Mouse (Mus musculus) gastrocnemius, postnatal 4 days (tissue): Measurements from ENCODE around the gene Ankrd44. TPM values are rescaled to one million over a fixed set of nuclear protein-coding genes. Genes with fewer than 3 reads are reported as not detected.
A peak's percentile ranks its signal among the peaks of the same experiment; 100 is the strongest.
"Not testable (repeated sequence)": the region's sequence is repeated elsewhere in the genome, so short reads cannot be mapped to it uniquely, and the experiment has no call there.

Source experiments
- DNase-seq, 2 experiments: peaks; one replicate each; pipeline ENCODE4 v3.0.0; 2021 to 2022; ENCODE audit warnings: low spot score in 2 of 2, mixed read lengths in 2 of 2
- long read RNA-seq, 2 experiments: library from polyadenylated mRNA; stranded (forward); transcript quantifications; one replicate each; pipeline ENCODE4 v2.0.0; 2021
- total RNA-seq, 2 experiments: library from RNA; stranded (reverse); gene quantifications; 2 replicates each; pipeline ENCODE4 v1.2.3; 2021

Gene Ankrd44
- total RNA-seq = 10 to 100 TPM; 26.3 to 29.3 TPM
- long read RNA-seq, experiment 1, partial matches to known transcripts = 4 of 8 reads
- long read RNA-seq, experiment 1, other reads (novel, unspliced or antisense) = 2 of 8 reads
- long read RNA-seq, experiment 2, full-length matches to known transcripts = 8 of 17 reads
- long read RNA-seq, experiment 2, partial matches to known transcripts = 3 of 17 reads
- long read RNA-seq, experiment 2, other reads (novel, unspliced or antisense) = 6 of 17 reads

- DNase-seq = peak; percentile 80 to 90
Observed at GRCm38 (mm10) chr1:54925971-54926771, at the start of gene Ankrd44. Gene Ankrd44, minus strand, starts transcription at chr1:54926387.

DNA sequence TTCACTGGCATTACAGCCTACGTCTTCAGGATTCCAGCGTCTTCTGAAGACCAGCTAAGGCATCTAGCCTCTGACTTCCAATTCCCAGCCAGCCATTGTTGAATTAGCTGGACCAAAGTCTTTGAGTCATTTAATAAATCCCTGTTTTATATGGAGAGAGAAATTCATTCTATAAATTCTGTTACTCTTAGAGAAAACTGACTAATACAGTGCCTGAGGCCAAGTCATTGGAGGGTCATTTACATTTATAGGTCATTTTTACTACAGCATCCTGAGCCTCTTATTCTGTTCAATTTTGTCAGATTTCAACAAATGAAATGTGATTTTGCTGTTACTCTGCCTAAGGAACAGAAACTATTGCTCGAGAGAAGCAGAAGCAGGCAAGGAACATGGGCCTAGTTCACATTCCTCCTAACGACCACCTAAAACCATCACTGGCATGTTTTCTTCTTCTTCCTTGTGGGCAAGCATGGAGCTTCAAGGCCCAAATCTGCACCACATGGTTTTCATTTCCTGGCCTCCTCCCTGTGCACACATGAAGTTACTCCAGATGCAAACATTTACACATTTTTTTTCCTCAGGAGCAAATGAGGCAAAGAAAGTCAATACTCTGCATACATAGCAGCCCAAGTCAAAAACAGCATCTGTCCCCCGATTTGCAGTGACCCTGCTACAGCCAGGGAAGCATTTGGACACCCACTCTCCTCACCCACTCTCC is 45.7 kb upstream of the Ankrd44 start:
- no peak for DNase-seq

- DNase-seq = no peak
Observed at GRCm38 (mm10) chr1:54966858-54967257, 40.7 kb upstream of the Ankrd44 start.

DNA sequence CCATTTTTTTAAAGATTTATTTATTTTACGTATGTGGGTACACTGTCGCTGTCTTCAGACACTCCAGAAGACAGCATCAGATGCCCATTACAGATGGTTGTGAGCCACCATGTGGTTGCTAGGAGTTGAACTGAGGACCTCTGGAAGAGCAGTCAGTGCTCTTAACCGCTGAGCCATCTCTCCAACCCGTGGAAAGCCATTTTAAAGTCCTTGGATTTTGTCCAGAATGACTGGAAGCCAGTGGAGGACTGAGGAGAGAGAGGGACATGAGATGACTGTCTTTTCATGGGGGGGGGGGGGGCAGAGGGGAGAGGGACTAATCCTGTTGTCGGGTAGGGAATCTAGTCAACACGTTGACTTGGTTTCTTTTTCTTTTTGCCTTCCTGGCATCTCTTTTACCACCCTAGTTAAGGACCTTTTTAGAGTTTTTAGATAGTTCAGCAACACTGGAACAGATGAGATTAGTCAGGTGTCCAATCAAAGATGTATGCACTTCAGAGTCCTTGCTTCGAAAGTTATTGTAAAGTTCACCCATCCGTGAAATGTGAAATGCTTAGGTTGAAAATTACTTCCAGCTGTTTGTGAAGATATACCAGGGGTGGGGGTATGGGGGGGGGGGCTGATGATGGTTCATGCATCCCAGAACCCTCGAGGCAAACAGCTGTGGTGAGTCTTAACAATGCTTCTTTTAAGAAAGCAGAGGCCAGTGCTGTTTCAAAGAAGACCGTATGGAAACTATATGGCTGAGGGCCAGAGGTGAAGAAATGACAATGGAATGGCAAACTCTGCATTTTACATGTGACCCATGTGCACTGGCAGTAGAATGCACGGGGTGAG is 39.2 kb upstream of the Ankrd44 start:
- no peak for DNase-seq

GRCm38 (mm10) chr1:54961724-54962123 is 35.5 kb upstream of the Ankrd44 start:
- DNase-seq = no peak

DNA sequence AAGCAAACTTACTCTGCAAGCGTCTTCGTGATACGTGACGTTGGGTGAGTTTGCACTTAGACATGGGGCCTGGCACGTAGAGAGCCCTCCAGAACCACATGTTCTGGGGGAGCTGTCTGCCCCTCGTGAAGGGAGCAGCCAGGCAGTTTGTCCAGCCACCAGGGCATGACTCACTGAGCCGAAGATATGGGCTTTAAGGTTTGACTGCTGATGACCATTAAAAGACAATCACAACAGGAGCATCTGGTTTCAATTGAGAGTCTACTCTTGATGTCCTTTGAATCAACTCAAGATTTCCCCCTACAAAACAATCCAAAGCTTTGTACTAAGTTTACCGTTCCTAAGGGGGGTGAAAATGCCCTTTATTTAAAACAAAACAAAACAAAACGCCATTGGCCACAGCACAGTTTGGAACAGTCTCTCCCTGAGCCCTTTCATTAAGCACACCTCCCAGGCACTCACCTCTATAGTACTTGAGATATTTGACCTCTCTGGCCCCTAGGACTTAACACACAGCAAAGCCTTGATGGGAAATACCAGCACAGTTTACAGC is 34.5 kb upstream of the Ankrd44 start:
- no peak for DNase-seq

- no peak for DNase-seq
Observed at GRCm38 (mm10) chr1:54958525-54958924, 32.3 kb upstream of the Ankrd44 start.

- DNase-seq = not testable (repeated sequence)
Observed at GRCm38 (mm10) chr1:54956995-54957394, 30.8 kb upstream of the Ankrd44 start.

DNA sequence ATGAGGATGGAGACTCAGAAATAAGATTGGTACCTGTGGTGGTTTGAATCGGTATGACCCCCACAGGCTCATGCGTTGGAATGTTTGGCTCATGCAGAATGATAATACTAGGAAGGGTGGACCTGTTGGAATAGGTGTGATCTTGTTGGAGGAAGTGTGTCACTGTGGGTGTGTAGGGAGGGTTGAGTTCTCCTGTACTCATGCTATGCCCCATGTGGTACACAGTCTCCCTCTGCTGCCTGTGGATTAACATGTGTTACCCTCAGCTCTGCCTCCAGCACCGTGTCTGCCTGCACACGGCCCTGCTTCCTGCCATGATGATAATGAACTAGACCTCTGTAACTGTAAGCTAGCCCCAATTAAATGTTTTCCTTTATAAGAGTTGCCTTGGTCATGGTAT is 28.7 kb upstream of the Ankrd44 start:
- DNase-seq = no peak

DNA sequence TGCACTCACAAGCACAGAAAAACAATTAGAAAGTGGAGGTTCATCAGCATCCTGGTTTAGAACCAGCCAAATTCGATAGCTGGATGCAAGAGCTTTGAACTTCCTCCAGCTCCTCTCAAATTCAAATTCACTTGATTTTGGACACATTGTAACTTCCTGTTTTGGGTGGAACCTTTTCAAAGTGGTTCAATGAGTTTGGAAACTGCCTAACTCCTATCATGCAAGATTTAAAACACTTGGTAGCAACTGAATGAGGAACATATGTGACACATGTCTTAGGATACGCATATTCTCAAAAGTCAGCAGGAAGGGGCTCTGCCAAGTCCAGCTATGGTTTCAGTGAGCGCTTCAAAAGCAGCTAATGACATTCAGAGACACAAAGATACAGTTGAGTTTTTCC is 18.5 kb upstream of the Ankrd44 start:
- DNase-seq = no peak

GRCm38 (mm10) chr1:54935466-54935865 is 9.3 kb upstream of the Ankrd44 start:
- DNase-seq = no peak

- DNase-seq = no peak
Observed at GRCm38 (mm10) chr1:54934911-54935310, 8.7 kb upstream of the Ankrd44 start.

DNA sequence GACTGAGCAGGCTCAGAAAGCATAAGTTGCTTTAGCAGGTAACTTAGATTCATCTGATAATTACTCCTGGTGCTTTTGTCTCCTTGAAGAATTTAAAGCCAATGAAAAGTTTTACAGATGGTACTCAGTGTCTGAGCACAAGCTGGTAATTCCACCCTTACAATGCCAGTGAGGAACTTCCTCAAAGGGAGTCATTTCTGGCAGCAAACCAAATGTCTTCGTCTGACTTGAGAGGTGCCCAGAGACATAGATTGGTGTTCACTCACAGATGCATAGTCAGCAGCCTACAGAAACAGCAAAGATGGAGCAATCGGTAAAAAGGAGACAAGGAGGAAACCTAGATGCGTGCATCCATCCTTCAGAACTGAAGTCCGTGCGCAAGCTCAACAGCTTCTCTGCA is 7.5 kb upstream of the Ankrd44 start:
- no peak for DNase-seq

GRCm38 (mm10) chr1:54932456-54933115 is 6.4 kb upstream of the Ankrd44 start:
- no peak for DNase-seq

- no peak for DNase-seq
Observed at GRCm38 (mm10) chr1:54931231-54931630, 5.0 kb upstream of the Ankrd44 start.

DNA sequence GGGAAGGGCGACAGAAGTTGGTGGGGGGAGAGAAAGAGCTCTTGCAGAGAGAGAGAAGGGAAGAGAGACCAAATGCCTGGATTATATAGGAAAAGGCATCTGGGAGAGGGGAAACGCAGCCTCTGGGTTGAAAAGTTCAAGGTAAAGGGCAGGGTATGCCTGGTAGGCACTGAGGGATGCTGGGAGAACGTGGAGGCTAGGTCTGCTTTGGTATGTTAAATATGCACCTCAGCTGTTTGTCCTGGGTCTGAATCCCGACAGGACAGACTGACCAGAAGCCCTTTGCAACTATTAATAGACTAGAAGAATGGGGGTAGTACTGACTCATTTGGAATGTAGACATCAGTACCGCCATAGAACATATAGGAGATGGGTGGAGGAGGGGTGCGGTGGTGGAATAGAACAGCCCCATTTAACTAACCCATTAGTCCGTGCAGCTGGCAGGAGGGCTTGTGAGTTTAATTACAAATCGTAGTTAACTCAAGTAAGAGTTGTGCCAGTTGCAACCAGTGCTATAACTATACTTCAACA is 4.5 kb upstream of the Ankrd44 start:
- DNase-seq = no peak

- peak; percentile 27 to 47 for DNase-seq
Observed at GRCm38 (mm10) chr1:54925451-54925934, 694 bp downstream of the Ankrd44 start.

DNA sequence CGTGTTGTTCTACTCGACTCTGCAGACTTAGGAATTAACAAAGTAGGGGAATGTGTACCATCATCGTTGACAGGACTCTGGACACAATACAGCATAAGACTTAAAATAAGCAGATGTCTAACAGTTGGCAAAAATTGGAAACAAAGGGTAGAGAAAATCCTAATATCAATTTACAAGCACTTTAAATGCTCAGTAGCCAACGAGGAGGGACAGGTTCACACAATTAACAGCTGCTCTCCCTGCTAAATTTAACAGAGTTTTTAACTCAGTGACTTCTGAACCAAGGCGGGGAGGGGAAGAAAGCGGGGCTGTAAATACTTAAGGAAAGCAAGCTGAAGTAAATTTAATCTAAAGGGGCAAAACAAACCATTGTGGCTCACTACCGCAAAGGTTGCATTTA is 1.4 kb downstream of the Ankrd44 start:
- DNase-seq = no peak

- DNase-seq = no peak
Observed at GRCm38 (mm10) chr1:54924309-54924685, 1.9 kb downstream of the Ankrd44 start.
